Mouse (Mus musculus) liver, embryonic 12.5 days (tissue): Measurements from ENCODE around the gene Amy2a5. TPM values are rescaled to one million over a fixed set of nuclear protein-coding genes. Genes with fewer than 3 reads are reported as not detected.
"Not testable (repeated sequence)": the region's sequence is repeated elsewhere in the genome, so short reads cannot be mapped to it uniquely, and the experiment has no call there.

Source experiments
- ATAC-seq: fragments of 200-750 bp; cut with Nextera tagmentation; 2 replicates; pipeline ENCODE4 v1.8.0; 2017; ENCODE audit warnings: moderate number of reproducible peaks, mild to moderate bottlenecking, moderate library complexity
- H3K27ac ChIP-seq: fragments of 300-500 bp; sonication (generic); 2 replicates; pipeline ENCODE4 v1.5.1; 2016; ENCODE audit warnings: mild to moderate bottlenecking
- H3K27me3 ChIP-seq: fragments of 300-500 bp; sonication (generic); replicated peaks from 2 replicates; pipeline ENCODE4 v1.6.1; 2016; ENCODE audit warnings: mild to moderate bottlenecking, moderate library complexity
- H3K36me3 ChIP-seq: fragments of 300-500 bp; sonication (generic); 2 replicates; pipeline ENCODE4 v1.6.1; 2016; ENCODE audit warnings: mild to moderate bottlenecking, moderate library complexity
- H3K4me1 ChIP-seq: fragments of 300-500 bp; sonication (generic); 2 replicates; pipeline ENCODE4 v1.6.1; 2016
- H3K4me2 ChIP-seq: fragments of 300-500 bp; sonication (generic); 2 replicates; pipeline ENCODE4 v1.6.1; 2016; ENCODE audit warnings: mild to moderate bottlenecking, moderate library complexity
- H3K4me3 ChIP-seq: fragments of 300-500 bp; sonication (generic); 2 replicates; pipeline ENCODE4 v1.5.1; 2016; ENCODE audit warnings: mild to moderate bottlenecking, moderate library complexity
- H3K9ac ChIP-seq: fragments of 300-500 bp; sonication (generic); 2 replicates; pipeline ENCODE4 v1.6.1; 2016; ENCODE audit warnings: mild to moderate bottlenecking, moderate library complexity
- H3K9me3 ChIP-seq: fragments of 300-500 bp; sonication (generic); replicated peaks from 2 replicates; pipeline ENCODE4 v1.6.1; 2016; ENCODE audit warnings: mild to moderate bottlenecking, moderate library complexity
- WGBS: fragments of 180-500 bp; shearing (Covaris S2); methylation state at CpG from one replicate; pipeline ENCODE4 v1.1.7; 2016; ENCODE audit not compliant: insufficient replicate concordance; 5-methylcytosine and 5-hydroxymethylcytosine counted together
- polyA plus RNA-seq: library from polyadenylated mRNA; unstranded; fragments of >200 nt; fragmentation: Nextera tagmentation; extraction: Ambion mirVana; gene quantifications from 2 replicates; pipeline ENCODE4 v1.2.1, GENCODE M21; 2016

The Amy2a5 gene
- not detected in 2 replicates for polyA plus RNA-seq

- not testable (repeated sequence) for H3K4me3 ChIP-seq, H3K4me2 ChIP-seq, ATAC-seq, H3K9ac ChIP-seq, H3K27ac ChIP-seq, H3K9me3 ChIP-seq, H3K27me3 ChIP-seq, H3K4me1 ChIP-seq, H3K36me3 ChIP-seq
- no CpG with 5 or more reads among the region's 4 CpGs for WGBS
Measured at GRCm38 (mm10) chr3:113258737-113259136, at the start of gene Amy2a5. Gene Amy2a5 (minus strand): TSS chr3:113258837.

- ATAC-seq, H3K27ac ChIP-seq, H3K4me2 ChIP-seq, H3K4me1 ChIP-seq, H3K9ac ChIP-seq, H3K9me3 ChIP-seq, H3K27me3 ChIP-seq, H3K36me3 ChIP-seq, H3K4me3 ChIP-seq: not testable (repeated sequence)
- WGBS: no CpG with 5 or more reads among the region's 4 CpGs
Measured at GRCm38 (mm10) chr3:113291349-113291748, 32.7 kb upstream of the Amy2a5 start, which contains the start of gene Amy2a4. Gene Amy2a4 (minus strand): TSS chr3:113291449.

- not testable (repeated sequence) for H3K4me2 ChIP-seq, ATAC-seq, H3K9me3 ChIP-seq, H3K36me3 ChIP-seq, H3K27ac ChIP-seq, H3K4me3 ChIP-seq, H3K9ac ChIP-seq, H3K27me3 ChIP-seq, H3K4me1 ChIP-seq
Measured at GRCm38 (mm10) chr3:113280285-113280684, 21.6 kb upstream of the Amy2a5 start.

- not testable (repeated sequence) for H3K9ac ChIP-seq, H3K9me3 ChIP-seq, H3K4me1 ChIP-seq, H3K27me3 ChIP-seq, ATAC-seq, H3K4me3 ChIP-seq, H3K4me2 ChIP-seq, H3K36me3 ChIP-seq, H3K27ac ChIP-seq
Measured at GRCm38 (mm10) chr3:113279586-113279985, 20.9 kb upstream of the Amy2a5 start.

- Histone ChIP-seq H3K4me3 (no peak overlapping the region), H3K27me3 (no peaks in the 10 kb centered on the region), H3K9me3 (no peaks in the 10 kb centered on the region; the same call in 1 of the 2 replicates), H3K9ac (no peak overlapping the region), H3K4me1 (no peaks in the 10 kb centered on the region), H3K4me2 (no peak overlapping the region), H3K27ac (no peak overlapping the region), H3K36me3 (no peaks in the 10 kb centered on the region)
- ATAC-seq: no peak
- WGBS: 88% methylated on average over 1 of the region's 1 CpGs
Measured at GRCm38 (mm10) chr3:113227115-113227514, 31.5 kb downstream of the Amy2a5 start.

Other genes starting within 250 kb of the Amy2a5 start
- not detected in 2 replicates for gene Amy2a4, start 32.6 kb upstream of the Amy2a5 start, polyA plus RNA-seq
- not detected in 2 replicates for gene Amy2a3, start 65.2 kb upstream of the Amy2a5 start, polyA plus RNA-seq
- not detected in 2 replicates for gene Amy2a2, start 97.8 kb upstream of the Amy2a5 start, polyA plus RNA-seq